Mouse (Mus musculus) small intestine, adult 2 months (tissue): ENCODE data around the gene Ebf1.

Source experiments
- CTCF ChIP-seq: fragments of 200-500 bp; IDR thresholded peaks from 2 replicates; pipeline ENCODE4 v1.5.1; 2012; ENCODE audit warnings: low read depth, mild to moderate bottlenecking, control low read depth, inconsistent platforms, low read length, moderate library complexity, mixed read lengths; ENCODE audit not compliant: insufficient replicate concordance, insufficient read length; ENCODE audit errors: extremely low read depth
- POLR2A ChIP-seq: fragments of 200-500 bp; IDR thresholded peaks from 2 replicates; pipeline ENCODE4 v1.6.1; 2012; ENCODE audit warnings: low read depth, mild to moderate bottlenecking, control low read depth, inconsistent platforms, low read length, moderate library complexity

DNA sequence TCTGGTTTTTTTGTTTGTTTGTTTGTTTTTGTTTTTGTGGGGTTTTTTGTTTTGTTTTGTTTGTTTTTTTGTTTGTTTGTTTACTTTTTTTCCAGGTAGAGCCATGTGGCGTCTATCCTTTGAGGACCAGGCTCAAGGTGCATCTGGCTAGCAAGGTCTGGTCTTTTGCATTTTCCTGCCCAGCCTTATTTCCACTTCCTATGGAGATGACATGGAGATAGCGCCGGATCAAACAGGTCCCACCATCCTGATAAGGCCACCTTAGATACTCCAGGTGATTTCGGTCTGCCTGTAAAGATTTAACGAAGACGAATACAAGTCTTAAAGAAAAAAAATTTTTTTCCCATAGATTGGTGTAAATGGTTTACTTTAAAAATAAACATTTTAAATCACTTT is 91.2 kb downstream of the Ebf1 start:
- no peak for TF ChIP-seq CTCF
- TF ChIP-seq POLR2A, result no peak
